Mouse (Mus musculus) E14TG2a.4 (cell line): Measurements from ENCODE around the gene Igf2bp3.

Source experiments
- CTCF ChIP-seq: conservative IDR thresholded peaks from 2 replicates; pipeline ENCODE4 v1.5.1; 2014; ENCODE audit warnings: low read length
- NANOG ChIP-seq: IDR thresholded peaks from 2 replicates; pipeline ENCODE4 v1.6.1; 2014; ENCODE audit warnings: borderline replicate concordance, low read length, mixed read lengths
- POU5F1 ChIP-seq: IDR thresholded peaks from 2 replicates; pipeline ENCODE4 v1.6.1; 2014; ENCODE audit warnings: low read length, borderline replicate concordance

DNA sequence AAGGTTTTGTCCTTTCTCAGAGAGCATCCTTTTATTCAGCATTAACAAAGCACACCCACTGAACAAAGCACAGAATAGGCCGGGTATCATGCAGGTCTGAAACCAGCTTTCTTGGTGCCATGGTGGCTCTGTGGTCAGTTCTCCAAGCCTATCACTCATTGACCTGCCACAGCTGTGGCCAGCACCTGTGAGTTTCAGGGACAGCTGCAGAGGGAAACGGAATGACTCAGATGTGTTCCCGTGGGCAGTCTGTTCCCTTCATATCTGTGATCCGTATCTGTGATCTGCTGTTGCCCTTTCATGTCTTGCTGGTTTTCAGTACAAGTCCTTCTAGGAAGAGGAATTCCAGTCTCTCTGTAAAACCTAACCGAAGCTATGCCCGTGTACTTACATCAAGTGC lies 168.3 kb downstream of the Igf2bp3 start:
- TF ChIP-seq CTCF = no peak
- TF ChIP-seq POU5F1 = no peak
- TF ChIP-seq NANOG = no peak
